Mouse (Mus musculus): Measurements from ENCODE around the gene Vegfa.

DNA sequence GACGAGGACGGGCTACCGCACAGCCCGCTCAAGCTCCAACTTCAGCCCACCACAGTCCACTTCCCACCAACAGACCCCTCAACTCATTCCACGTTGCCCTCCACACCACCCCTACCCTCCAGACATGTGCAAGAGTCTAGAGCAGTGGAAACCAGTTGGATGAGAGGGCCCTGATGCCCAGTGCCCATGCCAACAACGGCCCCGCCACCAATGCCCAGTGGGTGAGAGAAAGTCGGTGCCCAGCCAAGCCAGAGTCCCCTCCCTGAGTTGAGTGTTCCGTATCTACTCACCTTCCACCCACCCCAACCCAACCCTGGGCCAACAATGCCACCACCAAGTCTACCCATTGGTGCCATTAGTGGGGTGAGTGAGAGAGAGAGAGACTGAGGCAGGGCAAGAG lies 10.4 kb downstream of the Vegfa start:
- TF ChIP-seq POLR2A (IDR thresholded peaks at IDR 0.05; ENCODE audit: insufficient read length, low read depth) (no peak), MYOG (IDR thresholded peaks at IDR 0.05; ENCODE audit: control insufficient read depth in 1 of 3, insufficient read depth in 1 of 3, insufficient read length in 2 of 3, low read depth in 2 of 3) (no peak), MAX (IDR thresholded peaks at IDR 0.05; ENCODE audit: low read depth) (no peak), E2F4 (IDR thresholded peaks at IDR 0.05; ENCODE audit: insufficient read depth) (no peak), TCF12 (IDR thresholded peaks at IDR 0.05; ENCODE audit: insufficient read depth, poor library complexity, severe bottlenecking) (no peak), CEBPB (IDR thresholded peaks at IDR 0.05; ENCODE audit: insufficient read depth, poor library complexity, severe bottlenecking) (no peak), TCF3 (IDR thresholded peaks at IDR 0.05; ENCODE audit: insufficient read length, low read depth) (no peak), POLR2AphosphoS2 (IDR thresholded peaks at IDR 0.05; ENCODE audit: insufficient read length, low read depth) (peak; percentile 70), SRF (IDR thresholded peaks at IDR 0.05; ENCODE audit: control insufficient read depth, insufficient read length, low read depth) (no peak), USF1 (IDR thresholded peaks at IDR 0.05; ENCODE audit: low read depth) (no peak)

Data from myocyte (in vitro differentiated cells).